Comparison of ENCODE assay signal across 8 mouse cellular contexts in genomic region chr10:52417299-52417997, GRCm38 (mm10). TPM values are rescaled to one million over a fixed set of nuclear protein-coding genes. Genes with fewer than 3 reads are reported as not detected.
DNase-seq lines count a peak whose midpoint lies in the region; ATAC-seq lines count a peak whose summit lies in the region.

Gene Nus1, plus strand, starts transcription at chr10:52417547.

- peak within 1 kb of the TSS; percentile 65 for H3K27ac ChIP-seq in hindbrain, embryonic 11.5 days (ENCODE audit: low read depth, low read length)

- H3K9ac ChIP-seq in hindbrain, embryonic 11.5 days (ENCODE audit: low read depth, low read length) = peak within 1 kb of the TSS; percentile 89

- H3K4me2 ChIP-seq in hindbrain, embryonic 11.5 days (replicated peaks; ENCODE audit: low read depth, low read length) = peak within 1 kb of the TSS; percentile 64

- peak within 1 kb of the TSS; percentile 94 for H3K4me3 ChIP-seq in hindbrain, embryonic 11.5 days (ENCODE audit: low read depth, low read length)

- under 1% methylated on average over 55 of the region's 79 CpGs for WGBS in hindbrain, embryonic 11.5 days

- 0 out of 2 replicates have a peak, but pooled peaks cover 5% of the 10 kb centered on the region for H3K4me1 ChIP-seq in hindbrain, embryonic 11.5 days (replicated peaks; ENCODE audit: control insufficient read depth, insufficient read depth, low read length)

- DNase-seq in MN1 (ENCODE audit: low spot score) = peak; percentile 100
- DNase-seq in cerebellum, adult 9-10 months = peak; percentile 99
- DNase-seq in frontal cortex, adult 2 months (ENCODE audit: extremely low spot score in 1 of 2, low spot score in 1 of 2) = peak; percentile 93 to 98
- DNase-seq in hindbrain, embryonic 11.5 days (ENCODE audit: low spot score) = peak; percentile 99
- DNase-seq in layer of hippocampus, postnatal 10 days (ENCODE audit: low spot score in 2 of 2) = peak; percentile 96 to 97
- DNase-seq in lung, postnatal 10 days = peak; percentile 98
- peak; percentile 96 for DNase-seq in ovary, postnatal 36 days (ENCODE audit: low spot score)
- DNase-seq in thymus, postnatal 25 days = peak; percentile 96

- H3K27me3 ChIP-seq in hindbrain, embryonic 11.5 days (ENCODE audit: control insufficient read depth, insufficient read depth, low read length) = no peaks in the 10 kb centered on the region

- ATAC-seq in hindbrain, embryonic 11.5 days (ENCODE audit: low FRiP score) = peak; percentile 99

- no peaks in the 10 kb centered on the region for H3K9me3 ChIP-seq in hindbrain, embryonic 11.5 days (ENCODE audit: control insufficient read depth, low read length)

- H3K36me3 ChIP-seq in hindbrain, embryonic 11.5 days (ENCODE audit: control insufficient read depth, insufficient read depth, low read length) = no peaks in the 10 kb centered on the region

RNA-seq across cellular contexts. Expression of gene Nus1, which starts in this region (rescaled TPM):
- 32.9 and 35.1 TPM in 2 replicates for polyA plus RNA-seq in frontal cortex, adult 2 months (2012; rRNA removed)
- polyA plus RNA-seq in hindbrain, embryonic 11.5 days (2014; fragmentation: Nextera tagmentation; extraction: Ambion mirVana) = 17.1 and 17.6 TPM in 2 replicates
- 10 to 100 TPM; 61.3 to 62.6 TPM for total RNA-seq in layer of hippocampus, postnatal 10 days (2021)

Comparison
In these comparisons a context has a peak if more than half of its experiments do, and no peak if none do; other contexts are left out.
1. Peak in every context shown above with its lines: DNase-seq, ATAC-seq, H3K4me3 ChIP-seq and H3K27ac ChIP-seq.